Mouse (Mus musculus) 3T3-L1 (cell line): ENCODE measurements around the gene Egfem1.

Experiments used
- DNase-seq: peaks from one replicate; pipeline ENCODE4 v3.0.0-alpha.2; 2015; ENCODE audit warnings: low read depth, low spot score

Egfem1 gene

DNA sequence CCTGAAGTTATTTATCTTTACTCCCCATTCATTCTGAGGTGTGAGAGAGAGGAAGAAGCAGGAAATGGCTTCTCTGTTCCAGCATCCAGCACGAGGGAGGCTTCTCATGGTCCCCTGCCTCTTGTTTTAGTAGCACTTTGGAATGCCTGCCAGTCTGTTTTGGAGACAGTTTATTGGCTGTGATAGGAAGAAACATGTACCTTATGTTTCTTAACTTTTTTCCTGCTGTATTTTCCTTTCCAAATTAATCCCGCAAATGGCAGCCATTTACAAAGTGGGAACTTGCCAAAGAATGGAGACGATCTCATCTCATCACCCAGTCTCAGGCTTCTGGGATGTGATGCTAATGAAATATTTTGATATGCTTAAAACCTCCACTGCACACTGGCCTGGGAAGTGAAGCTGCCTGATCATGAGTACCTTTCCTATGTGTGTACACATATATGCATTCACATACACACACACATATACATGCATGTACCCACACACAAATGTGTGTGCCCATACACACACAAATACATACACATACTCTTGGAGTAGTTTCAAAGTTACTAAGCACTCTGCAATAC is 260.5 kb downstream of the Egfem1 start:
- DNase-seq, result no peak

DNA sequence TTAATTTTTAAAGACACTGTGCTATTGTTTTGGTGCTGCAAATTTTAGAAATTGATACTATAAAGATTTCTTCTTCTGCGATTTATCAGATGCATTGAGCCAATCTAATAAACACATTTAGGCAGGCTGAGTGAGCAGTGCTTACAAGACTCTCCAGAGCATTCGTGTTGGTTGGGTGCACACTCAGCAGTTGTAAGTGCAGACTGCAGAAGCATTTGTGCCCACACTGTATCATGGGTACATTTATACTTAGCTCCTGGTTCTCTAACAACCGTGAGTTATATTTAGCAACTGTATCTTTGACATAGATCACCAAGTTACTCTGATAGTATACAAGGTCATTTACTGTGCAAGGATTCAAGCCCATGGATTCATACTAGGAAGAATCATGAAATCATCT is 264.0 kb downstream of the Egfem1 start:
- no peak for DNase-seq

GRCm38 (mm10) chr3:29366907-29367306 is 285.1 kb downstream of the Egfem1 start:
- DNase-seq, result no peak

GRCm38 (mm10) chr3:29370519-29370918 is 288.7 kb downstream of the Egfem1 start:
- DNase-seq, result peak; percentile 12

DNA sequence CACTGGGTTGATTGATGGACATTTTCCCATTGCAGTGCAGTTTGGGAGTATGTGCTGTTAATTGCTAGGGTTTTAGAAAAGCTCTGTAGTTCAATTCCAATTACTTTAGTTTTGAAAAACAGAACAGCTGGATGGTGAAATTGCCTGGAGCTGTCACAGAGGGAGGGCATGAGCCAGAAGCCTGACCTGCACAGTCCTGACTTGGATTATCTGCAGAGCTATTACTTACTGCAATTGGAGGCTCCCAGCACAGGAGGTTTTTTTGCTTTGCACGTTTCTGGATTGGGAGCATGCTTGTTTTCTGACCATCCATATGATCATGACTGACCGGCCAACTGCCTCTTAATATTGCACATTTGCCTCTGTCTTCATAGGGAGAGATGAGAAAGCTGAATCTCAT is 299.4 kb downstream of the Egfem1 start:
- no peak for DNase-seq

GRCm38 (mm10) chr3:29399064-29399463 is 317.2 kb downstream of the Egfem1 start:
- no peak for DNase-seq

GRCm38 (mm10) chr3:29421634-29422033 is 339.8 kb downstream of the Egfem1 start:
- no peak for DNase-seq

DNA sequence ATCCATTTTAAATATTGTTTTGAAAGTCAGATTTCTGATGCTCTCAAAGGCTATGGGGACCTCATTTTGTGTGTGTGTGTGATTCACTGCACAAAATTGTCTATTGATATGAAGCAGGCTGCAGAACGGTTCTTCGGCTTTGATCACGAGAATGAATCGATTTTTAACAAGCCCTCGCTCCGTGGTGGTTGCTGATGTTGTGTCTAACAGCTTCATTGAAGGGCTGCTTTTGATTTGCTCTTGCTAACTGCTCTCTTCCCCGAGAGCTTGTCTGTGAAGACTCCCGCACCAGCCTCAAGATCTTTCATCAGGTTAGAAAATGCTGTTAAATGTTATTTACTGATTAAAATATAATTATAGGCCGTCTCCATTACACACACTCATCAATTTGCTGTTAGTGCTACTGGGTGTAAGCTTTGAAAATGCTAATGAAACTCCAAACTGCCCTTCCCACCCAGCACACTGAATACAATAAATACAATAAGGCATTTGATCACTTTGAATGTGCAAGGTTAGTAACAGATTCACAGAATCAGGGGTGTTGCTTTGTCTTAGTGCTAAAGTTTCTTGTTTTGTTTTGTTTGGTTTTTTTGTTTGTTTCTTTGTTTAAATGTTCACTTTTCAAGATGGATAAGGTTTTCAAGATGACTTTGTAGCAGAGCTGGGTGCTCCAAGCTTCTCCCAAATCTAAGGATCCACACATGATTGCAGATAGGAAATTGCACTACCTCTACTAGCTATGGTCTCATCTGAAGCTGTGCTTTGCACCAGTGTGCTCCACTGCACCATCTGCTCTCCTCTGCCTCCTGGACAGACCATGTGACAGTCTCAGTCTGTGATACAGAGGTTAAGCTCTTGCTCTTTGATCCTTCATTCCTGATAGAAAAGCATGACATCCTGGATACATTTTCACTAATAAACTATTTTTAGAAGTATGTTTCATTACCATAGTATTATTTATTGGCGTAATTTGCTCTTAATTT is 350.6 kb downstream of the Egfem1 start:
- no peak for DNase-seq

DNA sequence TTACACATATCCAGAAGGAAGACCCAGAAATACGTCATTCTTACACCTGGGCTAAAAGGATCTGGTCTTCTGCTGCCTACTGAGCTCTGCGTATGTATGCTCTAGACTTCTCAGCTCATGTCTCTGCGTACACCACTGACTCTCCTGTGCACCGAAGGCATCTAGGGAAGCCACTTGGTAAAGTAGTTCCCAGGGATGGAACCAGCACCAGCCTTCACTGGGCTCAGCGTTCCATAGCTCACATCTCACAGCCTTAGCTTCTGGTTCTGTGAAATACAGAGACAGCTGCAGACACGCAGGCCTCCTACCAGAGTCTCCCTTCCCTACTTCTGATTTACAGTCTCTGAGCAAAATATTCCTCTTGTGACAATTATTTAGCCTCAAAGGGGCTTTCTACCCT is 361.2 kb downstream of the Egfem1 start:
- no peak for DNase-seq

GRCm38 (mm10) chr3:29444661-29445060 is 362.8 kb downstream of the Egfem1 start:
- DNase-seq, result no peak

DNA sequence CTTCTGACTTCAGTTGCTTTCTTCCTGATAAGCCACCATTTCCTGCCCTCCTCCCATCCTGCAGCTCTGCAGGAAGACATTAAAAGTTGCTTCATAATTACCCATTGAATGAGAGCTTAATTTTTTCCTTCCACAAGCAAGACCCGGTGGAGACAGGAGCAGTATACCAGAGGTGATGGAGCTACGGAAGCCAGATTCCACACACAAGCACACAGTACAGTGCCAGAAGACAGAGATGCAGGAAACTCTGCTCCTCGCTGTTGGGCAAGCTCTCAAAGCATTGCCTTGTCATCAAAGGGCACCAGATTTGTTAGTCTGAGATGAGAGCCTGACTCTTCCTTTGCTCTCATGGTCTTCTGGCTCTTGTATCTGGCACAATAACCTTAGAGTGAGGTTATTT is 364.3 kb downstream of the Egfem1 start:
- no peak for DNase-seq

- DNase-seq, result no peak
These were observed 367.1 kb downstream of the Egfem1 start for GRCm38 (mm10) chr3:29448829-29449406.

GRCm38 (mm10) chr3:29498211-29498610 is 416.4 kb downstream of the Egfem1 start:
- DNase-seq, result no peak

DNA sequence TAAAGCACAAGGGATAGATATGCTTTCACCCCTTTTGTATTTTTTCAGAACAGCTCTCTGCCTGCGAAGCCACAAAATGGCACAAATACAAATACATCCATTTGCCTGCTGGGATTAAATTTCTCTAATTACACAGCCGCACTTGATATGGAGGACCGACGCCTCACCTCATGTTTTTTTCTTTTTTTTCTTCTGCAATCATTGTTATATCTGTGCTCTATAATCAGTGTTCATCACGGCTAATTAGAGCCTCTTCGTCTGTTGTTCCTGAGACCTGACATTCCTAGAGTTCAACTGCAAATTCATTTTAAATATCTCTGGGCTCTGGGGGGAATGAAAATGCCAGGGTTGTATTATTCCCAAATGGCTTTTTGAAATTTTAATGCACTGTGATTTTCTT is 417.4 kb downstream of the Egfem1 start:
- DNase-seq, result no peak

- no peak for DNase-seq
These were observed 443.6 kb downstream of the Egfem1 start for GRCm38 (mm10) chr3:29525298-29525962.

DNA sequence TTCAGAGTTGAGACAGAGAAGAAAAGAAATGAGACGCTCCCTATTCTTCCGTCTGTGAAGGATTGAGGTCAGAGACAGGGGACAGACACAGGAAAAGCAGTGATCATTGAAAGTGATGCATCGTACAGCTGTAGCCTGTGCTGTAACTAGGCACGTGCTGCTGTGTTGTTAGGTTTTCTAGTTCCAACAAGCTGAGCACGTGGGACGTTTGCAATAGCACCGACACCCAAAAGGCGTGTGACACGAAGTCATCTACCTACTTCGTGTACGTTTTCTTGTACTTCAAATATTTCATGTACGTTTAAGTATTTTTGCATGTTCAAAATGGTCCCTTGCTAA is 444.1 kb downstream of the Egfem1 start:
- DNase-seq, result no peak

- no peak for DNase-seq
These were observed 457.4 kb downstream of the Egfem1 start for GRCm38 (mm10) chr3:29539211-29539610.

- DNase-seq, result no peak
These were observed 458.1 kb downstream of the Egfem1 start for GRCm38 (mm10) chr3:29539902-29540301.

DNA sequence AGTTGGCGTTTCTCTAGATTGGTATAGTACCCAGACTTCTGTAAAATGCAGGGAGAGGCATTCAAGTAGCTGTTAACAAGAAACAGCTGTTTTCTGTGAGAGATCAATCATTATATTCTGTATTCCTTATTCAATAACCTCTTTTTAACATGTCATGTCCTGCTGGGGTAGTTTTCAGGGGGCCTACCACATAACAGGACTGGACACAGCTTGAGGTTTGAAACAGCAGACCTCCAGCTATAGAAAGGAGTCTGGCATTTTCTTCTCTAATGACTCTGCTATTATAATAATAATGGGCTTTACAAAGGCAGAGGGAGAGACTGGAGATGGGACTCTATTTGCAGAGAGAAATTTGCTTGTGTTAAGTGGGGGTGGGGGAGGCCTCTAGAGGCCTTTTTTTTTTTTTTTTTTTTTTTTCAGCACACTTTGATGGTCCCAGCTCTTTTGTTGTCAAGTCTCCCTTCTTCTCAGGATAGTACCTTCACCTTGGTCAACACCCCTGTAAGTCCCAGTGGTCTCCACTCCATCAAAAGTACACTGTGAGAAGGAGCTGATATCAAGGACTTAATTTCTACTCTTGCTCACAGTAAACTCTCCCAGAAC is 459.8 kb downstream of the Egfem1 start:
- DNase-seq, result no peak

- no peak for DNase-seq
These were observed 462.2 kb downstream of the Egfem1 start for GRCm38 (mm10) chr3:29544056-29544455.

GRCm38 (mm10) chr3:29563171-29563570 is 481.3 kb downstream of the Egfem1 start:
- no peak for DNase-seq
